Mouse (Mus musculus): ENCODE measurements around the gene Sds.

Gene Sds

DNA sequence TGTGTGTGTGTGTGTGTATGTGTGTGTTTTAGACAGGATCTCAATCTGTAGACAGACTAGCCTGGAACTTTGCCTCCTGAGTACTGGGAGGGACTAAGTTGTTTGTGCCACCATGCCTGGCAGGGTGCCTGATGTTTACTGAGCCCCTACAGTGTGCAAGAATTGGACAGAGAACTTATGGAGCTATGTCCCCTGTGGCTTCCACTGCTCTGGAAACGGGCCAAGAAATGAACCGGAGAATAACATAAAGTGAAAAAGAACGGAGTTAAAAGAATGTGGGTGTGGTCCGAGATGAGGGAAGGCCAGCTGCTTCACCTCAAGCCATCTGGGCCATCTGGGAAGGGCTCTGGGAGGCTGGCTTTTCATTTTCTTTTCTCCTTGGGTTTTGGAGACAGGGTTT lies 38.4 kb downstream of the Sds start:
- DNase-seq (ENCODE audit: low spot score), result no peak

DNA sequence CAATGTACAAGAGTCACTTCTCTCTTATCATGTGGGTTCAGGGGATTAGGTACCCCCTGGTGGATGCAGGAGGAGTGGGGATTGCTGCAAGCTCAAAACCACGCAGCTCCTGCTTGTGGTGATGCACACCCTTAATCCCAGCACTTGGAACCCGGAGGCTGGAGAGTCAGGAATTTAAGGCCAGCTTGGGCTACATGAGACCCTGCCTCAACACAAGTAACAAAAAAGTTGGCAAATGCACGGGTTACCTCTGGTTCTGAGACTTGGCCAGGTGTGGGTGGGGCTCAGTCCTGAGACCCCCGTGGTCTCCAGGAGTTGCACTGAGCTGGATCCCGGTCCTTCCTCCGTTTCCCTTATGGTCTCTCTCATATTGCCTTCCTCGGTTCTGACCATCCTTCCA lies 39.1 kb downstream of the Sds start:
- no peak for DNase-seq (ENCODE audit: low spot score)

DNA sequence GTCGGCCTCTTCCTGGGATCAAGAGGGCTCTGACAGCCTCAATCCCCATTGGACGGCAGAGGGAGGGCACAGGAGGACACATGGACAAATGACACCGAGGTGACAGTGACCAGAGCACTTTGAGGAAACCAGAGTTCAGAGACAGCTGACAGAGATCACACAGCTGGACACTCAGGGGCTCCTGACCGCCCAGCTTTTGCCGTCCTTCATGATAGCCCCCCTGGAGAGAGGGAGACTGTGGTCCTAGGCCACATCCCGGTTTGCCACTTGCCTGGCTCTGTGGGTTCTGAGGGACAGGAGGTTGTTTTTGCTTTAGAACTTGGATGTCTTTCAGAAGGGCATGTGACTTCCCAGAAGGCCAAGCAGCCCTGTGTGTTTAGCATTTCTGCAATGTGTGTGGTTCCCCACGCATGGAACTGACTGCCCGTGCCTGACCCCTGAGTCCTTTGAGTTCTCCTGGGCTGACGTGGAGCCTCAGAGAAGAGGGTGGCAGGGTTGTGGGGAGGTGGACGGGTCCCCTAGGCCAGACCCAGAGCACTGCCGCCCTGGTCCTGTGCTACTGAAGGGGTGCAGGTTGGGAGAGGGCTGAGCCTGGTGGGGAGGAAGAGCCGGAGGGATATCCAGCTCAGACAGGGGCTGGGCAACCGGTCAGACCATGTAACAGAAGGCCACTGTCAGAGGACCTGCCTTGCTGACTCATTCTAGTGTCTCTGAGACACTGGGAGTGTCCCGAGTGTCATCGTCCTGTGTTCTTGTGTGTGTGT lies 40.1 kb downstream of the Sds start:
- DNase-seq (ENCODE audit: low spot score), result no peak

DNA sequence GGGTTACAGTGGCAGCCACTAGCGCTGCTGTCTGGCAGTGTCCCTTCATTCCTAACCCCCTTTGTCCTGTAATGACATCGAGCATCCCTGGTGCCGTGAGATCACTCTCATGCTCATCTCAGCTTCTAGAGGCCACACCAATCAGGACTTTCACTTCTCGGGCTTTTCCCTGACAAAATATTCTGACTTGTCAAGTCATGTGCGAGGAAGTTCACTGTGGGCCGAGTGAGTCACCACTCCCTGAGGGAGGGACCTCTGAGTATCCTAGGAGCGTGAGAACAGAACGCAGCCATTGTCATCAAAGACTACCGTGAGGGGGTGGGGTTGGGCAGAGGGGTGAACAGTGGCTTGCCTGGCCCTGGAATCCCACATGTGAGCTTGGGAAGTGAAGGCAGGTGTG lies 41.2 kb downstream of the Sds start:
- DNase-seq (ENCODE audit: low spot score), result peak; percentile 32

DNA sequence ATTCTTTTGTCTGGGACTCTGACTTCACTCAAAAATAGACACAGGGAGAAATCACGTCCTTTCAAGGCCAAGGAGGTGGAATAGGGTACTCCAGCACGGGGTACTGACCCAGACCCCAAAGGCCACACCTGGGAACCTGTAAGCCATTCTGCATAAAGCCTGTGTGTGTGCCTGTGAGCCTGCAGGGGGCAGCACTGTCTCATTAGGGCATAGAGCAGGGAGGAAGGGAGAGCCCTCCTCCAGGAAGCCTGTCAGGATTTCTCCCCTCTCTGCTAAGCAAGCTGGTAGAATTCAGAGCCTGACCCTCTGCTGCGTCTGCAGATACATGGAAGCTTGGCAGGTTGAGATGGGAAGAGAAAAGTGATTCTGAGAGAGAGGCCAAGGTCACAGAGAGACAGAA lies 46.3 kb downstream of the Sds start:
- DNase-seq (ENCODE audit: low spot score), result no peak

DNA sequence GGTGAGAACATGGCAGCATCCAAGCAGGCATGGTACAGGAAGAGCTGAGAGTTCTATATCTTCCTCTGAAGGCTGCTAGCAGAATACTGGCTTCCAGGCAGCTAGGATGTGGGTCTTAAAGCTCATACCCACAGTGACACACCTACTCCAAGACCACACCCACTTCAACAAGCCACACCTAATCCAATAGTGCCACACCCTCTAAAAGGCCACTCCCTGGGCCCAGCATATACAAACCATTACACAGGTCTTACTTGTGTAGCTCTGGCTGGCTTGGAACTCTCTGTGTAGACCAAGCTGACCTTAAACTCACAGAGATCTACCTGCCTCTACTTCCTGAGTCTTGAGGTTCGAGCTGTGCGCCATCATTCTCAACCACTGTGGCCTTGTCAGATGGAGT lies 48.4 kb downstream of the Sds start:
- DNase-seq (ENCODE audit: low spot score), result no peak

DNA sequence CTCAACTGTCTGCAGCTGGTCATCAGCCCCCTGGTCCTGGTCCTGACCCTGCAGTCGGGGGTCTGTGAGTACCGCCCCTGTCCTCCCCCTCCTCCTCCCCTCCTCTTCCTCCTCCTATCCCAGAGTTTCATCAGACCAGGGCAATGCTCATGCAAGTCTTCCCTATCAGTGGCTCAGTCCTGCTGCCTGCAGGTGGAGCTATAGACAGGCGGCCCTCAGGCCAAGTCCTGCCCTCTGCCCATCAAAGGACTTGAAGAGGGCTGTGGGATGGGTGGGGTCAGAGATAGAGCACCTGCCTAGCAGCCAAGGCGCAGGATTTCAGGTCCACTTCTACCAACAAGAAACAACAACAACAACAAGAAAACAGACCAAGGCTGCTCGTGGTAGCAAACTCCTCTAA lies 49.4 kb downstream of the Sds start:
- DNase-seq (ENCODE audit: low spot score), result peak; percentile 40

DNA sequence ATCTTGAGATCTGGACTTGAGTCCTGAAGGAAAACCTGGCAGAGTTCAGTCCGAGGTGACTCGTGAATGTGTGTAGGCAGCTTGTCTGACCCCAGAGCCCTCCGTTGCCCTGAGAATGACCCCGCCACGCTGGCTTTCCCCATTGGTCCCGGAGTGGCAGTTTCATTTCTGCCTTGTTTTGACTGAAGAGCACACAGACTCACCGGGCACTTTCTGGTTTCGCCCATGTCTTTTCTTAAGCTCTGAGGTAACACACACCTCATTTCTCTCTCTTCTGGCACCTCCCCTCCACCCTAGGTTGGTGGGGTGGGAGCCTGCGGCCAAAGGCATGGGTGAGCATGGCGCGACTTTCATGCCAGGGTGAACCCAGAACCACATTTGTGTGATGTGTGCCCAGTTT lies 50.0 kb downstream of the Sds start:
- no peak for DNase-seq (ENCODE audit: low spot score)

DNA sequence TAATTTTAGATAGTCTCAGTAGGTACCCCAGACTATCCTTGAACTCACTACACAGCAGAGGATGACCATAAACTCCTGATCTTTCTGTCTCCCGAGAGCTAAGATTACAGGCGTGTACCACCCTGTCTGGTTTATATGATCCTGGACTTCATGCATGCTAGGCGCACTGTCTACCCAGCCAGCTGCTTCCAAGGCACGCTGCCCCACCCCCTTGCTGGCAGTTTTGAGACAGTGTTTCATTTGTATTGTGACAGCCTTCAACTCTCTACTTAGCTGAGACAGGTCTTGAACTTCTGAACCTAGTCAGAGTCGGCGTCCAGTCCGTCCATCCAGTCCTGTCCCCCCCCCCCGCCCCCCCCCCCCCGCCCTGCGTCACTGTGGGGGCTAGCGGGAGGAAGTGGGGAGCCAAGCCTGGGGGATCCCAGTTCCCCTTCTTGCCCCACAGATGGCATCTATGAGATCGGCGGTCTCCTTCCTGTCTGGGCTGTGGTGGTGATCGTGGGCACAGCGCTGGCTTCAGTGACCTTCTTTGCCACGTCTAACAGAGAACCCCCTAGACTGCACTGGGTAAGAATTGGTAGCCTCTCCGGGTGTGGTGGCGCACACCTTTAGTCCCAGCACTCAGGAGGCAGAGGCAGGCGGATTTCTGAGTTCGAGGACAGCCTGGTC lies 51.1 kb downstream of the Sds start:
- no peak for DNase-seq (ENCODE audit: low spot score)

DNA sequence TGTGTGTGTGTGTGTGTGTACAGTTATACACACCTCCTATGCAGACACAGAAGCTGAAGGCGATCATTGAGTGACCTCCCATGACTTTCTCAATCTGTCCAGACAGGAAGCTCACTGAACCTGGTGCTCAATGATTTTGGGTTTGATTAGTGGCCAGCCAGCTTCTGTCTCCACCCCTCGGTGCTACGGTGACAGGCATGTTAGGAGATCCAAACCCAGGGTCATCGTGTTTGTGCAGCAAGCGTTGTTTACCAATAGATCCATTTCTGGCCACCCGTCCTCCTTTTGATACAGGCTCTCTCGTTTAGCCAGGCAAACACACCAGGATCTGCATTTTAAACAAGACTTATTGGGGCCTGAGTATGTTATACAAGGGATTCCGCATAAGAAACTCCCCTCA lies 55.3 kb downstream of the Sds start:
- DNase-seq (ENCODE audit: low spot score), result no peak
